Mouse (Mus musculus): ENCODE measurements around the gene Scel.

- TF ChIP-seq CTCF (IDR thresholded peaks at IDR 0.05; ENCODE audit: insufficient read depth, low read length): no peak
- no peak for TF ChIP-seq POLR2A (IDR thresholded peaks at IDR 0.05; ENCODE audit: borderline replicate concordance, extremely low read depth, low read depth, low read length)
Measured at GRCm38 (mm10) chr14:103471806-103472553, 41.2 kb upstream of the Scel start.
